Mouse (Mus musculus) hematopoietic stem cell, adult 5-6 weeks (primary cell): ENCODE data around the gene 1700001O22Rik. TPM values are rescaled to one million over a fixed set of nuclear protein-coding genes. Genes with fewer than 3 reads are reported as not detected.

Source experiments
- ATAC-seq, 2 experiments: fragments of 125-278 bp in 1 of 2; replicated peaks in 1 of 2; 2 replicates each; pipeline ENCODE4 v1.8.0; 2016 to 2017; ENCODE audit warnings: inconsistent platforms in 2 of 2, mild to moderate bottlenecking in 2 of 2, moderate number of reproducible peaks in 2 of 2, low read depth in 1 of 2, moderate TSS enrichment in 1 of 2; ENCODE audit not compliant: low FRiP score in 2 of 2, poor library complexity in 2 of 2, severe bottlenecking in 2 of 2, insufficient read depth in 1 of 2, low TSS enrichment in 1 of 2
- total RNA-seq: library from RNA; stranded (forward); fragments of 172-1452, 232-1000 nt; gene quantifications from 2 replicates; pipeline ENCODE4 v1.2.3, GENCODE M21; 2017

Gene 1700001O22Rik
- total RNA-seq, 1 experiment from 2014 or later: 1.8 TPM

- no peak for ATAC-seq
These were observed 34.9 kb downstream of the 1700001O22Rik start for GRCm38 (mm10) chr2:30768529-30768928.

- ATAC-seq: no peak
These were observed 35.7 kb downstream of the 1700001O22Rik start for GRCm38 (mm10) chr2:30767626-30768240.

- ATAC-seq: no peak
These were observed 37.0 kb downstream of the 1700001O22Rik start for GRCm38 (mm10) chr2:30766446-30766845.

GRCm38 (mm10) chr2:30760706-30761105, 42.8 kb downstream of the 1700001O22Rik start:
- ATAC-seq: no peak

GRCm38 (mm10) chr2:30759858-30760547, 43.5 kb downstream of the 1700001O22Rik start:
- no peak for ATAC-seq

GRCm38 (mm10) chr2:30759442-30759841, 44.0 kb downstream of the 1700001O22Rik start:
- no peak for ATAC-seq

GRCm38 (mm10) chr2:30759088-30759374, 44.4 kb downstream of the 1700001O22Rik start:
- ATAC-seq: no peak

GRCm38 (mm10) chr2:30758341-30759087, 44.9 kb downstream of the 1700001O22Rik start:
- ATAC-seq: no peak

GRCm38 (mm10) chr2:30756962-30757715, 46.3 kb downstream of the 1700001O22Rik start:
- no peak for ATAC-seq

GRCm38 (mm10) chr2:30755985-30756765, 47.3 kb downstream of the 1700001O22Rik start:
- no peak for ATAC-seq

GRCm38 (mm10) chr2:30754831-30755230, 48.6 kb downstream of the 1700001O22Rik start:
- no peak for ATAC-seq

GRCm38 (mm10) chr2:30753219-30753618, 50.2 kb downstream of the 1700001O22Rik start:
- no peak for ATAC-seq

GRCm38 (mm10) chr2:30752471-30752870, 51.0 kb downstream of the 1700001O22Rik start:
- ATAC-seq: no peak

GRCm38 (mm10) chr2:30750025-30750424, 53.4 kb downstream of the 1700001O22Rik start:
- ATAC-seq: no peak

- ATAC-seq: no peak
These were observed 55.8 kb downstream of the 1700001O22Rik start for GRCm38 (mm10) chr2:30747602-30748162.
